Mouse (Mus musculus) cortical plate, adult 2 months (tissue): ENCODE data around the gene Sh2b3.

Experiments used
- CTCF ChIP-seq: fragments of 200-500 bp; IDR thresholded peaks from 2 replicates; pipeline ENCODE4 v1.5.1; 2011; ENCODE audit warnings: mild to moderate bottlenecking, control low read depth, low read length; ENCODE audit not compliant: insufficient read depth; ENCODE audit errors: extremely low read depth
- POLR2A ChIP-seq: fragments of 200-500 bp; IDR thresholded peaks from 2 replicates; pipeline ENCODE4 v1.6.1; 2011; ENCODE audit warnings: mild to moderate bottlenecking, low read length, control low read depth; ENCODE audit not compliant: insufficient read depth; ENCODE audit errors: extremely low read depth

GRCm38 (mm10) chr5:121875041-121875440 is 37.6 kb upstream of the Sh2b3 start:
- TF ChIP-seq POLR2A (no peak), CTCF (no peak)
